Mouse (Mus musculus) C2C12 (cell line): ENCODE measurements at regions not wholly inside any gene's neighbourhood (a gene's known extent, or its start where the extent isn't known, plus 50 kb on each side); places are given as distances from the start of the nearest gene placed in this dataset.

Experiments used
- CEBPB ChIP-seq: IDR thresholded peaks from one replicate; pipeline ENCODE4 v1.6.1; 2011; ENCODE audit warnings: low read depth, mild to moderate bottlenecking, control low read depth, moderate library complexity
- CTCF ChIP-seq: IDR thresholded peaks from one replicate; pipeline ENCODE4 v1.5.1; 2011; ENCODE audit not compliant: control insufficient read depth, insufficient read depth, insufficient read length
- MAX ChIP-seq: IDR thresholded peaks from one replicate; pipeline ENCODE4 v1.6.1; 2011; ENCODE audit warnings: mild to moderate bottlenecking, control low read depth
- MYOD1 ChIP-seq: IDR thresholded peaks from one replicate; pipeline ENCODE4 v1.6.1; 2011; ENCODE audit warnings: low read depth; ENCODE audit not compliant: control insufficient read depth, insufficient read length
- MYOG ChIP-seq: IDR thresholded peaks from one replicate; pipeline ENCODE4 v1.6.1; 2011; ENCODE audit not compliant: control insufficient read depth, insufficient read length; ENCODE audit errors: extremely low read depth
- USF1 ChIP-seq: IDR thresholded peaks from one replicate; pipeline ENCODE4 v1.6.1; 2011; ENCODE audit warnings: low read depth, mild to moderate bottlenecking, control low read depth, moderate library complexity

- TF ChIP-seq CTCF (no peak), USF1 (no peak), MAX (no peak), CEBPB (no peak), MYOG (no peak), MYOD1 (no peak)
Observed at GRCm38 (mm10) chr2:147305262-147305661, 56.5 kb upstream of the Pax1 start.
